Mouse (Mus musculus): ENCODE measurements at regions not wholly inside any gene's neighbourhood (a gene's known extent, or its start where the extent isn't known, plus 50 kb on each side); places are given as distances from the start of the nearest gene placed in this dataset.

GRCm38 (mm10) chrX:142599377-142599776 is 81.8 kb upstream of the Tmem164 start:
- Histone ChIP-seq H3K36me3 (replicated peaks; ENCODE audit: control insufficient read depth, insufficient read depth, low read depth) (no peaks in the 10 kb centered on the region), H3K27me3 (ENCODE audit: control insufficient read depth, insufficient read depth, low read length) (no peaks in the 10 kb centered on the region; the same call in 1 of the 2 replicates), H3K4me1 (replicated peaks; ENCODE audit: control insufficient read depth in 2 of 2, insufficient read depth in 2 of 2, low read length in 1 of 2) (no peaks in the 10 kb centered on the region), H3K4me3 (ENCODE audit: insufficient read depth in 1 of 2, low read depth in 2 of 2, low read length in 2 of 2) (no peak overlapping the region), H3K27ac (no peak overlapping the region), H3K4me2 (ENCODE audit: low read depth) (no peak overlapping the region), H3K9me3 (ENCODE audit: control insufficient read depth, low read length) (no peaks in the 10 kb centered on the region), H3K9ac (replicated peaks) (no peak overlapping the region)
- TF ChIP-seq EP300 (IDR thresholded peaks at IDR 0.05; ENCODE audit: low read depth): no peak
- TF ChIP-seq CTCF (IDR thresholded peaks at IDR 0.05; ENCODE audit: low read depth): no peak
- DNase-seq (ENCODE audit: low read depth in 3 of 3, low spot score in 3 of 3): no peak
- no peak for ATAC-seq (ENCODE audit: insufficient read depth)
- WGBS (ENCODE audit: insufficient replicate concordance): 65% methylated on average over 2 of the region's 2 CpGs

DNA sequence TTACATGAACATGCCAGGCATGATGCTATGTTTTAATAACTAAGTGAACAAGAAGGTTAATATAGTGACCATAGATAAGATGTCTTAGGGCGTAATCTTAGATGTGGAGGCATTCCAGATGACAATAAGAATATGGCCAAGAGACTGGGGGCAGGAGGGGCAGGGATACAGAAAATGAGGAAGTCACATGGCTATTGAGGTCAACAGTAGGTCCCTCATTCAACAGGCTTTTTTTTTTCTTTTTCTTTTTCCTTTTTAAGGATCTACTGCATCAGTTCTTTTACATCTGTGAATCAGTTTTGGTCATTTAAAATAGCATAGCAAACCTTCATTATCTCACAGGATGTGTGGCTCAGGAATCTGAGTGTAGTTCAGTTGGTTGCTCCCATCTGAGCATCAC is 80.4 kb upstream of the Tmem164 start:
- H3K4me2 ChIP-seq (ENCODE audit: low read depth): no peak overlapping the region
- ATAC-seq (ENCODE audit: insufficient read depth) (no peak), DNase-seq (ENCODE audit: low read depth in 3 of 3, low spot score in 3 of 3) (no peak)
- no peak overlapping the region for H3K4me3 ChIP-seq (ENCODE audit: insufficient read depth in 1 of 2, low read depth in 2 of 2, low read length in 2 of 2)
- no peak overlapping the region for H3K27ac ChIP-seq
- H3K9ac ChIP-seq (replicated peaks): no peak overlapping the region
- 61% methylated on average over 1 of the region's 1 CpGs for WGBS (ENCODE audit: insufficient replicate concordance)
- H3K4me1 ChIP-seq (replicated peaks; ENCODE audit: control insufficient read depth in 2 of 2, insufficient read depth in 2 of 2, low read length in 1 of 2): peaks cover 0 to 3% of the 10 kb centered on the region in 2 experiments; a peak in 1 of 4 replicates
- H3K36me3 ChIP-seq (replicated peaks; ENCODE audit: control insufficient read depth, insufficient read depth, low read depth): no peaks in the 10 kb centered on the region
- no peak for TF ChIP-seq EP300 (IDR thresholded peaks at IDR 0.05; ENCODE audit: low read depth)
- no peak for TF ChIP-seq CTCF (IDR thresholded peaks at IDR 0.05; ENCODE audit: low read depth)
- no peaks in the 10 kb centered on the region for H3K9me3 ChIP-seq (ENCODE audit: control insufficient read depth, low read length)
- H3K27me3 ChIP-seq (ENCODE audit: control insufficient read depth, insufficient read depth, low read length): no peaks in the 10 kb centered on the region; the same call in 1 of the 2 replicates

DNA sequence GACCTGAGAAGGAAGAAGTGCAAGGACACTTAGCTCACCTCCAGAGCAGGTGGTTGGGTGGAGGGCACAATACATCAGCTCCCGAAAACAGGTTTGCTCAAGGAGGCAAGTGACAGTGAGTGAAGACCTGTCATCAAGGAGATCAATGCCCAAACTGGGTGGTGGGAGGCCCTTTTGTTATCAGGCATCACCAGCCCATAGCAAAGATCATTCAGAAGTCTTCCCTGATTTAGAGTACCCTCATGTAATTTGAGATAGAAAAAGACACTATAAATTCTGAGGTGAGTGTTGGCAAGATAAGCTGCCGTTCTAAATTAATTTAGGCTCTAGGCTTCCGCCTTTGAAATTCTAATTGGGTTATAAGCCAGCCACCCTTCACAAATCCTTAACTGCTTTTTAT is 76.1 kb upstream of the Tmem164 start:
- Histone ChIP-seq H3K9me3 (ENCODE audit: control insufficient read depth, low read length) (no peaks in the 10 kb centered on the region), H3K9ac (replicated peaks) (no peak overlapping the region), H3K36me3 (replicated peaks; ENCODE audit: control insufficient read depth, insufficient read depth, low read depth) (no peaks in the 10 kb centered on the region), H3K27ac (no peak overlapping the region), H3K27me3 (ENCODE audit: control insufficient read depth, insufficient read depth, low read length) (no peaks in the 10 kb centered on the region; the same call in 1 of the 2 replicates), H3K4me3 (ENCODE audit: insufficient read depth in 1 of 2, low read depth in 2 of 2, low read length in 2 of 2) (no peak overlapping the region), H3K4me1 (replicated peaks; ENCODE audit: control insufficient read depth in 2 of 2, insufficient read depth in 2 of 2, low read length in 1 of 2) (peaks cover 0 to 3% of the 10 kb centered on the region in 2 experiments; a peak in 1 of 4 replicates), H3K4me2 (ENCODE audit: low read depth) (no peak overlapping the region)
- ATAC-seq (ENCODE audit: insufficient read depth): no peak
- 31% methylated on average over 3 of the region's 3 CpGs for WGBS (ENCODE audit: insufficient replicate concordance)
- no peak for DNase-seq (ENCODE audit: low read depth in 3 of 3, low spot score in 3 of 3)
- TF ChIP-seq CTCF (IDR thresholded peaks at IDR 0.05; ENCODE audit: low read depth) (no peak), EP300 (IDR thresholded peaks at IDR 0.05; ENCODE audit: low read depth) (no peak)

GRCm38 (mm10) chrX:142606595-142607205 is 74.5 kb upstream of the Tmem164 start:
- H3K4me2 ChIP-seq (ENCODE audit: low read depth): no peak overlapping the region
- no peaks in the 10 kb centered on the region; the same call in none of the 2 replicates for H3K27me3 ChIP-seq (ENCODE audit: control insufficient read depth, insufficient read depth, low read length)
- H3K36me3 ChIP-seq (replicated peaks; ENCODE audit: control insufficient read depth, insufficient read depth, low read depth): no peaks in the 10 kb centered on the region
- no peak overlapping the region for H3K27ac ChIP-seq
- no peak overlapping the region for H3K9ac ChIP-seq (replicated peaks)
- no peak overlapping the region for H3K4me3 ChIP-seq (ENCODE audit: insufficient read depth in 1 of 2, low read depth in 2 of 2, low read length in 2 of 2)
- TF ChIP-seq EP300 (IDR thresholded peaks at IDR 0.05; ENCODE audit: low read depth) (no peak), CTCF (IDR thresholded peaks at IDR 0.05; ENCODE audit: low read depth) (no peak)
- ATAC-seq (ENCODE audit: insufficient read depth): no peak
- 77% methylated on average over 8 of the region's 8 CpGs for WGBS (ENCODE audit: insufficient replicate concordance)
- peaks cover 0 to 3% of the 10 kb centered on the region in 2 experiments; a peak in 1 of 4 replicates for H3K4me1 ChIP-seq (replicated peaks; ENCODE audit: control insufficient read depth in 2 of 2, insufficient read depth in 2 of 2, low read length in 1 of 2)
- no peak for DNase-seq (ENCODE audit: low read depth in 3 of 3, low spot score in 3 of 3)
- no peaks in the 10 kb centered on the region for H3K9me3 ChIP-seq (ENCODE audit: control insufficient read depth, low read length)

DNA sequence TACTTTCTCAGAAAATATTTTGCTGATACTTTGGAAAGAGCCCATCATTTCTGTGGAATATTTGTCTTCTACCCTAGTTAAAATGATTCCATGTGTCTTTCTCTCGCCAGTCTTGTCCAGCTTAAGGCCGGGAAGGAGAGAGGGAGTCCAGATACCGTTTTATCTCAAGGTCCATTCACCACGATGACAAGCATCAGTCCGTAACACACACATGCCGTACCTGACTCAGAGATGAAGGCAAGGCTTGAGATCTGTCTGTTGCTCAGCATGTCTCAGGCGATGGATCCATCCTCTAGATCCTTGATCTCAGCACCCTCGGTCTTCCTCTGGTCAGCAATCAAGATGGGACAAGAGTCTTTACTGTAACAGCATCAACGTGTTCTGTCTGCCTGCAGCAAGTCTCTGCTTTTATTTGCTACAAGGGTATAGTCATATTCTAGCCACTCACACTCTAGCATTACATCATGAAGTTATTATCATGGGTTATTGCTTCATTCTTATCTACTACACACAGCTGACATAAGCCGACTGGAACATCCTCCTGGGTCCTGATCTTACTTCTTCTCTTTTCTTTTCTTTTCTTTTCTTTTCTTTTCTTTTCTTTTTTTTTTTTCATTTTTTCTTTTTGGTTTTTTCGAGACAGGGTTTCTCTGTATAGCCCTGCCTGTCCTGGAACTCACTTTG is 64.9 kb upstream of the Tmem164 start:
- no peaks in the 10 kb centered on the region for H3K36me3 ChIP-seq (replicated peaks; ENCODE audit: control insufficient read depth, insufficient read depth, low read depth)
- H3K4me1 ChIP-seq (replicated peaks; ENCODE audit: control insufficient read depth in 2 of 2, insufficient read depth in 2 of 2, low read length in 1 of 2): peaks cover 0 to 3% of the 10 kb centered on the region in 2 experiments; a peak in 2 of 4 replicates
- DNase-seq (ENCODE audit: low read depth in 3 of 3, low spot score in 3 of 3) (peak in 1 of 3 experiments; percentile 4), ATAC-seq (ENCODE audit: insufficient read depth) (peak; percentile 55; the same call in 1 of the 2 replicates)
- H3K9me3 ChIP-seq (ENCODE audit: control insufficient read depth, low read length): no peaks in the 10 kb centered on the region
- H3K4me3 ChIP-seq (ENCODE audit: insufficient read depth in 1 of 2, low read depth in 2 of 2, low read length in 2 of 2): no peak overlapping the region
- no peak overlapping the region for H3K4me2 ChIP-seq (ENCODE audit: low read depth)
- WGBS (ENCODE audit: insufficient replicate concordance): 46% methylated on average over 11 of the region's 11 CpGs
- H3K27ac ChIP-seq: no peak overlapping the region
- H3K27me3 ChIP-seq (ENCODE audit: control insufficient read depth, insufficient read depth, low read length): no peaks in the 10 kb centered on the region
- H3K9ac ChIP-seq (replicated peaks): no peak overlapping the region
- TF ChIP-seq CTCF (IDR thresholded peaks at IDR 0.05; ENCODE audit: low read depth) (no peak), EP300 (IDR thresholded peaks at IDR 0.05; ENCODE audit: low read depth) (peak; percentile 27)
